Mouse (Mus musculus): ENCODE results near the gene Add1. TPM values are rescaled to one million over a fixed set of nuclear protein-coding genes. Genes with fewer than 3 reads are reported as not detected.
A peak's percentile ranks its signal among the peaks of the same experiment; 100 is the strongest.
"Not testable (repeated sequence)": the region's sequence is repeated elsewhere in the genome, so short reads cannot be mapped to it uniquely, and the experiment has no call there.

Add1 gene
- polyA plus RNA-seq, 1 experiment from 2014 or later = 69.3 TPM

DNA sequence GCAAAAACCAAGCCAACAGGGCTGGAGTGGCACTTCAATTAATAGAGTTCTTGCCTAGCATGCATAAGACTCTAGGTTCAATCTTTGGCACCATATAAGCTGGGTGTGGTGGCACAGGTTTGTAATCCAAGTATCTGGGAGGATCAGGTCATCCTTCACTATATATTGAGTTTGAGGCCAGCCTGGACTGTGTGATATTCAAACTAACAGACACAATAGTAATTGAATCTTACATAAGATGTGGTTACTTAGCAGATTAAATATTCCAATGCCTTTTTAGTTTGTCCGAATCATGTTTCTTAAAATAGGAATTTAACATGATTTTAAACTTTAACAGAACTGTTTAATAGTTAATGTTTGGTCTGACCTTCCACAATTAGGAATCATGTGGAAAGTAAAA, 2.8 kb downstream of the Add1 start:
- Histone ChIP-seq H3K9me3 (ENCODE audit: control insufficient read depth, low read length) (no peaks in the 10 kb centered on the region), H3K36me3 (ENCODE audit: control insufficient read depth, insufficient read depth, low read length) (no peaks in the 10 kb centered on the region), H3K27me3 (ENCODE audit: control insufficient read depth, insufficient read depth, low read length) (no peaks in the 10 kb centered on the region), H3K4me2 (replicated peaks; ENCODE audit: low read depth) (no peak overlapping the region), H3K4me1 (replicated peaks; ENCODE audit: control insufficient read depth, insufficient read depth) (peaks cover 5% of the 10 kb centered on the region; the same call in 1 of the 2 replicates), H3K4me3 (ENCODE audit: low read depth, low read length) (no peak overlapping the region), H3K27ac (replicated peaks) (no peak overlapping the region), H3K9ac (ENCODE audit: low read length) (no peak overlapping the region)
- ATAC-seq (ENCODE audit: low FRiP score, low TSS enrichment) = no peak
- 74% methylated on average over 1 of the region's 1 CpGs for WGBS
- TF ChIP-seq CTCF (IDR thresholded peaks at IDR 0.05; ENCODE audit: low read depth) (no peak), EP300 (optimal IDR thresholded peaks at IDR 0.05) (no peak)
- no peak for DNase-seq (ENCODE audit: low spot score)

GRCm38 (mm10) chr5:34578038-34578655, 4.7 kb downstream of the Add1 start:
- DNase-seq (ENCODE audit: low spot score) = no peak
- no peak for TF ChIP-seq EP300 (optimal IDR thresholded peaks at IDR 0.05)
- no peak for TF ChIP-seq CTCF (IDR thresholded peaks at IDR 0.05; ENCODE audit: low read depth)
- H3K9me3 ChIP-seq (ENCODE audit: control insufficient read depth, low read length) = no peaks in the 10 kb centered on the region
- ATAC-seq (ENCODE audit: low FRiP score, low TSS enrichment) = no peak
- H3K27me3 ChIP-seq (ENCODE audit: control insufficient read depth, insufficient read depth, low read length) = no peaks in the 10 kb centered on the region
- WGBS = 92% methylated on average over 7 of the region's 7 CpGs
- H3K4me1 ChIP-seq (replicated peaks; ENCODE audit: control insufficient read depth, insufficient read depth) = peaks cover 5% of the 10 kb centered on the region; the same call in 1 of the 2 replicates
- H3K4me2 ChIP-seq (replicated peaks; ENCODE audit: low read depth) = no peak overlapping the region
- no peak overlapping the region for H3K9ac ChIP-seq (ENCODE audit: low read length)
- no peaks in the 10 kb centered on the region for H3K36me3 ChIP-seq (ENCODE audit: control insufficient read depth, insufficient read depth, low read length)
- H3K27ac ChIP-seq (replicated peaks) = no peak overlapping the region
- no peak overlapping the region for H3K4me3 ChIP-seq (ENCODE audit: low read depth, low read length)

GRCm38 (mm10) chr5:34579377-34579776, 5.9 kb downstream of the Add1 start:
- no peak for ATAC-seq (ENCODE audit: low FRiP score, low TSS enrichment)
- 24% methylated on average over 3 of the region's 3 CpGs for WGBS

GRCm38 (mm10) chr5:34581671-34582313, 8.3 kb downstream of the Add1 start:
- not testable (repeated sequence) for H3K4me2 ChIP-seq (replicated peaks; ENCODE audit: low read depth); H3K36me3 ChIP-seq (ENCODE audit: control insufficient read depth, insufficient read depth, low read length); H3K9me3 ChIP-seq (ENCODE audit: control insufficient read depth, low read length); H3K4me3 ChIP-seq (ENCODE audit: low read depth, low read length); H3K9ac ChIP-seq (ENCODE audit: low read length); H3K4me1 ChIP-seq (replicated peaks; ENCODE audit: control insufficient read depth, insufficient read depth); H3K27me3 ChIP-seq (ENCODE audit: control insufficient read depth, insufficient read depth, low read length)
- peak overlapping the region; percentile 63 for H3K27ac ChIP-seq (replicated peaks)
- ATAC-seq (ENCODE audit: low FRiP score, low TSS enrichment) = peak; percentile 74
- 6% methylated on average over 10 of the region's 10 CpGs for WGBS
- peak; percentile 47 for DNase-seq (ENCODE audit: low spot score)

More at GRCm38 (mm10) chr5:34579377-34579776, 5.9 kb downstream of the Add1 start:
- no peak overlapping the region for H3K9ac ChIP-seq (ENCODE audit: low read length)
- DNase-seq (ENCODE audit: low spot score) = no peak
- H3K27me3 ChIP-seq (ENCODE audit: control insufficient read depth, insufficient read depth, low read length) = no peaks in the 10 kb centered on the region
- H3K27ac ChIP-seq (replicated peaks) = no peak overlapping the region
- no peak overlapping the region for H3K4me3 ChIP-seq (ENCODE audit: low read depth, low read length)
- H3K9me3 ChIP-seq (ENCODE audit: control insufficient read depth, low read length) = no peaks in the 10 kb centered on the region
- TF ChIP-seq CTCF (IDR thresholded peaks at IDR 0.05; ENCODE audit: low read depth) = no peak
- TF ChIP-seq EP300 (optimal IDR thresholded peaks at IDR 0.05) = no peak
- no peaks in the 10 kb centered on the region for H3K36me3 ChIP-seq (ENCODE audit: control insufficient read depth, insufficient read depth, low read length)
- peaks cover 5% of the 10 kb centered on the region; the same call in 1 of the 2 replicates for H3K4me1 ChIP-seq (replicated peaks; ENCODE audit: control insufficient read depth, insufficient read depth)
- H3K4me2 ChIP-seq (replicated peaks; ENCODE audit: low read depth) = no peak overlapping the region

DNA sequence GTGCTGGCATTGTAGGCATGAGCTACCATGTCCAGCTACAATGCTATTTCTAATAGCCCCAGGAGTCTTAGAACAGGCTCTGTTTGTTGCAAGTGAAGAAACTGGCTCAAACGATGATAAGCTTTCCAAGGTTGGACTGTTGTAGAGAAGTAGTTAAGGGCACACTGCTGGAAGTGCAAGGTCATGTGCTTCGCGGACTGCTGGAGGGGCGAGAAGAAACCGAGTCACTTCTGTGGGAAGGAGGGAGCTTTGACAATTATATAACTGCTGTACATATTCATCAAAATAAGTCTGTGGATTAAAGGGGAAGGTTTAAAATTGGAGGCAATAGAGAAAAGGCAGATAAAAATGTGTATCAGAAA, 8.8 kb downstream of the Add1 start:
- 63% methylated on average over 5 of the region's 5 CpGs for WGBS

DNA sequence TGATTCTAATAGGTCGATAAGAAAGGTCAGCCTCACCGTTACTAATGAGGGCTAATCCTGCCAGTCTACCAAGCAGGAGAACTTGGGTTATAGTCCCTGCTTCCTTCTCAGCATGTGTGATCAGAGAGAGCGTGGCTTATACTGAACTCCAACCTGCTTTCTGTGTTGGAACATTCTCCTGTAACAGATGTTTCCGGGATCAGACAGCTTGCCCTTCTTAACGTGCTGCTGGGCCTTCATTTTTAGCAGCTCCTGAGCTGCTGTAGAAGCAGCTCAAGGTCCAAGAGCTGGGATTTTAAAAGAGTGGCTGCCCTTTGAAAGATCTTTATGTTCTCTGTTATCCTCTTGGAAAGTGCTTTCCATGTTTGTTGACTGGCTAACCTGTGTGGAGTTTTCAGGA, 11.8 kb downstream of the Add1 start:
- H3K4me2 ChIP-seq (replicated peaks; ENCODE audit: low read depth) = no peak overlapping the region
- WGBS = 65% methylated on average over 5 of the region's 5 CpGs
- DNase-seq (ENCODE audit: low spot score) (no peak), ATAC-seq (ENCODE audit: low FRiP score, low TSS enrichment) (no peak)
- no peaks in the 10 kb centered on the region for H3K36me3 ChIP-seq (ENCODE audit: control insufficient read depth, insufficient read depth, low read length)
- no peak overlapping the region for H3K9ac ChIP-seq (ENCODE audit: low read length)
- no peaks in the 10 kb centered on the region for H3K4me1 ChIP-seq (replicated peaks; ENCODE audit: control insufficient read depth, insufficient read depth)
- no peaks in the 10 kb centered on the region for H3K27me3 ChIP-seq (ENCODE audit: control insufficient read depth, insufficient read depth, low read length)
- TF ChIP-seq CTCF (IDR thresholded peaks at IDR 0.05; ENCODE audit: low read depth) (no peak), EP300 (optimal IDR thresholded peaks at IDR 0.05) (no peak)
- no peaks in the 10 kb centered on the region for H3K9me3 ChIP-seq (ENCODE audit: control insufficient read depth, low read length)
- H3K27ac ChIP-seq (replicated peaks) = no peak overlapping the region
- H3K4me3 ChIP-seq (ENCODE audit: low read depth, low read length) = no peak overlapping the region

More for the DNA sequence above, 8.8 kb downstream of the Add1 start:
- TF ChIP-seq CTCF (IDR thresholded peaks at IDR 0.05; ENCODE audit: low read depth) (no peak), EP300 (optimal IDR thresholded peaks at IDR 0.05) (no peak)
- Histone ChIP-seq H3K4me2 (replicated peaks; ENCODE audit: low read depth) (no peak overlapping the region), H3K9me3 (ENCODE audit: control insufficient read depth, low read length) (no peaks in the 10 kb centered on the region), H3K9ac (ENCODE audit: low read length) (no peak overlapping the region), H3K4me1 (replicated peaks; ENCODE audit: control insufficient read depth, insufficient read depth) (no peaks in the 10 kb centered on the region), H3K27me3 (ENCODE audit: control insufficient read depth, insufficient read depth, low read length) (no peaks in the 10 kb centered on the region), H3K27ac (replicated peaks) (peak overlapping the region; percentile 63), H3K4me3 (ENCODE audit: low read depth, low read length) (no peak overlapping the region), H3K36me3 (ENCODE audit: control insufficient read depth, insufficient read depth, low read length) (no peaks in the 10 kb centered on the region)
- ATAC-seq (ENCODE audit: low FRiP score, low TSS enrichment) (peak; percentile 8; the same call in 1 of the 2 replicates), DNase-seq (ENCODE audit: low spot score) (no peak)

All from stomach, postnatal 0 days (tissue).